Mouse (Mus musculus) megakaryocyte, embryonic 14.5 days (primary cell): Measurements from ENCODE around the gene Grip1.

Experiments
- FLI1 ChIP-seq: IDR thresholded peaks from 2 replicates; pipeline ENCODE4 v1.6.1; 2012; ENCODE audit warnings: low read length, inconsistent platforms, mixed read lengths
- GATA1 ChIP-seq: IDR thresholded peaks from 3 replicates; pipeline ENCODE4 v1.6.1; 2012; ENCODE audit warnings: mixed read lengths, low read length, inconsistent platforms, borderline replicate concordance

- TF ChIP-seq GATA1 (no peak), FLI1 (no peak)
Observed at GRCm38 (mm10) chr10:119610279-119610895, 156.8 kb downstream of the Grip1 start.
